Mouse (Mus musculus) stomach, embryonic 15.5 days (tissue): ENCODE data around the gene Slc16a9. TPM values are rescaled to one million over a fixed set of nuclear protein-coding genes. Genes with fewer than 3 reads are reported as not detected.
"Not testable (repeated sequence)": the region's sequence is repeated elsewhere in the genome, so short reads cannot be mapped to it uniquely, and the experiment has no call there.

Experiments used
- ATAC-seq: fragments of 200-750 bp; cut with Nextera tagmentation; 2 replicates; pipeline ENCODE4 v1.8.0; 2017; ENCODE audit warnings: low read depth, moderate number of reproducible peaks, moderate TSS enrichment; ENCODE audit not compliant: insufficient read depth, low FRiP score
- H3K27ac ChIP-seq: fragments of 300-500 bp; sonication (generic); 2 replicates; pipeline ENCODE4 v1.5.1; 2015; ENCODE audit warnings: mild to moderate bottlenecking, inconsistent platforms
- H3K27me3 ChIP-seq: fragments of 300-500 bp; sonication (generic); replicated peaks from 2 replicates; pipeline ENCODE4 v1.6.1; 2015; ENCODE audit warnings: inconsistent platforms
- H3K36me3 ChIP-seq: fragments of 300-500 bp; sonication (generic); 2 replicates; pipeline ENCODE4 v1.6.1; 2015; ENCODE audit warnings: inconsistent platforms
- H3K4me1 ChIP-seq: fragments of 300-500 bp; sonication (generic); 2 replicates; pipeline ENCODE4 v1.6.1; 2015; ENCODE audit warnings: inconsistent platforms
- H3K4me2 ChIP-seq: fragments of 300-500 bp; sonication (generic); 2 replicates; pipeline ENCODE4 v1.6.1; 2015; ENCODE audit warnings: mild to moderate bottlenecking, inconsistent platforms
- H3K4me3 ChIP-seq: fragments of 300-500 bp; sonication (generic); replicated peaks from 2 replicates; pipeline ENCODE4 v1.5.1; 2015; ENCODE audit warnings: inconsistent platforms
- H3K9ac ChIP-seq: fragments of 300-500 bp; sonication (generic); 2 replicates; pipeline ENCODE4 v1.6.1; 2015; ENCODE audit warnings: inconsistent platforms
- H3K9me3 ChIP-seq: fragments of 300-500 bp; sonication (generic); 2 replicates; pipeline ENCODE4 v1.6.1; 2016; ENCODE audit warnings: inconsistent platforms
- whole genome bisulfite sequencing: fragments of 180-500 bp; shearing (Covaris S2); methylation state at CpG from one replicate; pipeline ENCODE4 v1.1.7; 2015; 5-methylcytosine and 5-hydroxymethylcytosine counted together
- polyA plus RNA-seq: library from polyadenylated mRNA; unstranded; fragments of >200 nt; fragmentation: Nextera tagmentation; extraction: Ambion mirVana; gene quantifications from 2 replicates; pipeline ENCODE4 v1.2.1, GENCODE M21; 2015

The Slc16a9 gene
- polyA plus RNA-seq, 1 experiment from 2014 or later: 1.9 TPM

- WGBS: 79% methylated on average over 5 of the region's 5 CpGs
- Histone ChIP-seq H3K4me2 (no peak overlapping the region), H3K27me3 (no peaks in the 10 kb centered on the region), H3K9me3 (no peaks in the 10 kb centered on the region), H3K4me1 (no peaks in the 10 kb centered on the region), H3K27ac (no peak overlapping the region), H3K4me3 (no peak overlapping the region), H3K36me3 (no peaks in the 10 kb centered on the region), H3K9ac (no peak overlapping the region)
- no peak for ATAC-seq
Measured at GRCm38 (mm10) chr10:70220971-70221370, 23.9 kb upstream of the Slc16a9 start.

DNA sequence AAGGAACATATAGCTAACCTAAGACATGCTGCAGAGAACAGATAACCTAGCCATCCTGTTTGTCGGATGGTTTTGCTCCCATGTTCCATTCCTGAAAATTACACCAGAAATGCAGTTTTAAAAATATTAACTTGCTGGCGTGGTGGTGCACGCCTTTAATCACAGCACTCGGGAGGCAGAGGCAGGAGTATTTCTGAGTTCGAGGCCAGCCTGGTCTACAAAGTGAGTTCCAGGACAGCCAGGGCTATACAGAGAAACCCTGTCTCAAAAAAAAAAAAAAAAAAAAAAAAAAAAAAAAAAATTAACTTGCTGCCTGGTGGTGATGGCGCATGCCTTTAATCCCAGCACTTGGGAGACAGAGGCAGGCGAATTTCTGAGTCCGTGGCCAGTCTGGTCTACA lies 22.7 kb upstream of the Slc16a9 start:
- ATAC-seq, H3K4me2 ChIP-seq, H3K4me3 ChIP-seq, H3K27me3 ChIP-seq, H3K27ac ChIP-seq, H3K4me1 ChIP-seq, H3K36me3 ChIP-seq, H3K9me3 ChIP-seq, H3K9ac ChIP-seq: not testable (repeated sequence)
- WGBS: 89% methylated on average over 8 of the region's 8 CpGs

DNA sequence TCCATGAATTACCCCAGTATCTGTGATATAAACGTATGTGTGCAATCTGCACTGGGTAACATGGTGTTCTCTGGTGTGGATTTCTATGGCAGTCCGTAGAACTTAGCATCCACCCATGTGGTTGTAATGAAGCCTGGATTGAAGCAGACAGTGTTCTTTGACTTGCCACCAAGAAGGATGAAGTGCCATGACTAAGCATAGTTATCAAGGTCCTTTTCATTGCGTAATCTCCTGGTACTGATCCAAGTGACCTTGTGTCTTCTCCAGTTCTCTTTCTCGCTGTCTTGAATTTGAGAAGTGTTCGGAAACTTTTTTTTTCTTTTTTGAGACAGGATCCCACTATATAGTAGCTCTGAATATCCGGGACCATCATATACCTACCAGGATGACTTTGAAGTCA lies 20.3 kb upstream of the Slc16a9 start:
- Histone ChIP-seq H3K4me1 (no peaks in the 10 kb centered on the region), H3K27ac (no peak overlapping the region), H3K9me3 (no peaks in the 10 kb centered on the region), H3K4me2 (no peak overlapping the region), H3K36me3 (no peaks in the 10 kb centered on the region), H3K27me3 (no peaks in the 10 kb centered on the region), H3K9ac (no peak overlapping the region), H3K4me3 (no peak overlapping the region)
- ATAC-seq: no peak
- 87% methylated on average over 6 of the region's 6 CpGs for WGBS

- H3K4me3 ChIP-seq: no peak overlapping the region
- no peaks in the 10 kb centered on the region for H3K4me1 ChIP-seq
- no peak overlapping the region for H3K9ac ChIP-seq
- H3K4me2 ChIP-seq: no peak overlapping the region
- H3K27ac ChIP-seq: no peak overlapping the region
- ATAC-seq: no peak; the same call in 1 of the 2 replicates
- no peaks in the 10 kb centered on the region for H3K36me3 ChIP-seq
- no peaks in the 10 kb centered on the region for H3K27me3 ChIP-seq
- 36% methylated on average over 6 of the region's 6 CpGs for WGBS
- H3K9me3 ChIP-seq: no peaks in the 10 kb centered on the region
Measured at GRCm38 (mm10) chr10:70225760-70226159, 19.1 kb upstream of the Slc16a9 start.

- Histone ChIP-seq H3K4me2 (no peak overlapping the region), H3K4me3 (no peak overlapping the region), H3K27me3 (no peaks in the 10 kb centered on the region), H3K4me1 (no peaks in the 10 kb centered on the region), H3K9ac (no peak overlapping the region), H3K9me3 (no peaks in the 10 kb centered on the region), H3K27ac (no peak overlapping the region), H3K36me3 (no peaks in the 10 kb centered on the region)
- ATAC-seq: no peak
Measured at GRCm38 (mm10) chr10:70226608-70227007, 18.3 kb upstream of the Slc16a9 start.

- Histone ChIP-seq H3K9ac (no peak overlapping the region), H3K36me3 (no peaks in the 10 kb centered on the region), H3K4me3 (no peak overlapping the region), H3K4me2 (no peak overlapping the region), H3K4me1 (no peaks in the 10 kb centered on the region), H3K27me3 (no peaks in the 10 kb centered on the region), H3K27ac (no peak overlapping the region), H3K9me3 (no peaks in the 10 kb centered on the region)
- ATAC-seq: no peak
- WGBS: 79% methylated on average over 6 of the region's 6 CpGs
Measured at GRCm38 (mm10) chr10:70230352-70230751, 14.5 kb upstream of the Slc16a9 start.

DNA sequence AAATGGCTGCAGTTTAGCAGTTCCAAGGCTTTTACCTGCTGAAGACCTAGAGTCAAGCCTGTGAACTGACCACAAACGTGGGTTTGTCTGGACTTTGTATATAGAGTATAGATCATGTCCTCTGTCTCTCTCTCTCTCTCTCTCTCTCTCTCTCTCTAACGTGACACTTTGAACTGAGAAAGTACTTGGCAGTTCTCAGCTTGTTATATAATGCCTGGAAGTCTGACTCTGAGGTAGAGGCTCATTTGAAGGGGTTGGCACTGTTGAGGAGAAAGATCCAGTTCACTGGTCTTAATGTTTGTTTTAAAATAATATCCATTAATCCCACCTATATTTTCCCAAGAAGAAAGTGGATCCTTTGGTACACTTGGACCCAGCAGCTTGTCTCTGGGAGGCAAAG lies 7.0 kb upstream of the Slc16a9 start:
- Histone ChIP-seq H3K27ac (no peak overlapping the region), H3K4me3 (no peak overlapping the region), H3K9me3 (no peaks in the 10 kb centered on the region), H3K4me2 (no peak overlapping the region), H3K27me3 (0 out of 2 replicates have a peak, but pooled peaks cover under 1% of the 10 kb centered on the region), H3K4me1 (no peaks in the 10 kb centered on the region), H3K36me3 (no peaks in the 10 kb centered on the region), H3K9ac (no peak overlapping the region)
- 42% methylated on average over 2 of the region's 2 CpGs for WGBS
- ATAC-seq: no peak

DNA sequence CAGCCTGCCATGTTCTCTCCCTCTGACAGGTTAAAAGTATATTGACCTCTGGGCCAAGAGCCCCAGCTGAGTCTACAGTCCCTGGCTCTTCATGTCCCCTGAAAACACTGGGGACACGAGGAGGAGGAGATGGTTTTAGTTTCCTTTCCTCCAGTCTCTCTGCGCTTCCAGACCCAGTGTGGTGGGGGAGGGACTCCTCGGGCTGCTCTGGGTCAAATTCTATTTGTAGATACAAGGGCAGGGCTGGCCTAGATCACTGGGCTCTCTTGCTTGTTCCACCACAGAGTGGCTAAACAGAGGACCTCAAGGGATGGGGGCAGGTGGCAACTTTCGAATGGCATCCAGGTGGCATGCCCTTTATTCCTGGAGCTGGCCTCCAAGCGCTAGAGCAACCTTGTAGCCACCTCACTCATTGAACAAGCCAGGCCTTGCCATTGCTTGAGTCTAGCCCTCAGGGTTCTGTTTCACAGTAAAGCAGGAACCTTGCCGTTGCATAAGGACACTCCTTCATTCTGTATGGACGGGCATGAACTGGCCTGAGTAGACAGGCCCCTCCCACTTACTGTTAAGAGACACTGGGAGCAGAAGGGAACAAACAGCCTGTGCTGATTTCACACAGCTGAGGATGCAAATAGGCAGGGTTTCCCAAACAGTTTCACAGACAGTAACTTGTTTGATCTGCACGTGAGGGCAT lies 2.0 kb upstream of the Slc16a9 start:
- Histone ChIP-seq H3K36me3 (no peaks in the 10 kb centered on the region), H3K27me3 (peaks cover 19% of the 10 kb centered on the region; the same call in 1 of the 2 replicates), H3K9ac (no peak overlapping the region), H3K4me3 (no peak overlapping the region), H3K4me2 (no peak overlapping the region), H3K9me3 (no peaks in the 10 kb centered on the region), H3K27ac (no peak overlapping the region), H3K4me1 (peaks cover 16% of the 10 kb centered on the region; the same call in 1 of the 2 replicates)
- no peak for ATAC-seq
- 45% methylated on average over 8 of the region's 8 CpGs for WGBS

DNA sequence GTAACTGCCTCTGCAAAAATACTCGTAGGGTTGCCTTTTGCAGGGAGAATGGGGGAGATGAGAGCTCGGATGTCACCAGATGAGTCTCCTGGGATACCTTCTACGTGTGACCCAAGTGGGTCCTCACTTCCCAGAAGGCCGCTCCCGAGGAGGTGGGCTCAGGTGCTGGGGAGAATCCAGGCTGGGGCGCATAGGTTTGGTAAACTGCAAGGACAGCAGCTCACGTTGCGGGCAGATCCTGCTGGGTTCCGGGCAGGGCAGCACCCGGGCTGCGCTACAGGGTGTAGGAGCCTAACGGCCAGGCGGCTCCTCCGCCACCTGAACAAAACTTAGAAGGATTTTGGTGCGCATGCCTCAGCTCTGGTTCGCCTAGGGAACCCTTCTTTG lies 652 bp downstream of the Slc16a9 start:
- Histone ChIP-seq H3K4me2 (peak overlapping the region; percentile 95), H3K4me1 (peaks cover 16% of the 10 kb centered on the region; the same call in 1 of the 2 replicates), H3K4me3 (peak overlapping the region; percentile 63), H3K9ac (peak overlapping the region; percentile 42; the same call in 1 of the 2 replicates), H3K9me3 (no peaks in the 10 kb centered on the region), H3K27ac (no peak overlapping the region), H3K27me3 (peaks cover 19% of the 10 kb centered on the region; the same call in 1 of the 2 replicates), H3K36me3 (no peaks in the 10 kb centered on the region)
- ATAC-seq: 0 out of 2 replicates have a peak, but pooled peaks have one; percentile 19
- WGBS: 2% methylated on average over 16 of the region's 16 CpGs

DNA sequence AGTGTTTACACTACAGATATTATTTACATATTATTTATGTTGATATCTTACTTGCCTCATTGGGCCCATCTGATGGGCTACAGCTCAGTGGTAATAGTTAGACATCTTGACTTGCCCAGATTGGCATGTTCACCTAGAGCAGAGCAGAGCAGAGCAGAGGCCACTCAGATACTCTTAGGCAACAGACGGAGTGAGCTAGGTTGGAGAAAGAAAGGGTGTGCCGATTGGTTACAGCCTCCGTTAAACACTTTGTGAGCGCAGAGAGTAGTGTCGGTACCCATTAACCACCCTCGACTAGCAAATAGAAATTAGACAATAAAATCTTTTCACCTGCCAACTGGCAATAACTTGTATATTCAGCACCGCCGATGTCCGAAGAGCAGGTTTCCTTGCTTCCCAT lies 1.2 kb downstream of the Slc16a9 start:
- peaks cover 16% of the 10 kb centered on the region; the same call in 1 of the 2 replicates for H3K4me1 ChIP-seq
- no peaks in the 10 kb centered on the region for H3K9me3 ChIP-seq
- no peak overlapping the region for H3K27ac ChIP-seq
- peak overlapping the region; percentile 95 for H3K4me2 ChIP-seq
- peak overlapping the region; percentile 63; the same call in 1 of the 2 replicates for H3K4me3 ChIP-seq
- 35% methylated on average over 9 of the region's 9 CpGs for WGBS
- no peak for ATAC-seq
- H3K9ac ChIP-seq: no peak overlapping the region
- peaks cover 19% of the 10 kb centered on the region; the same call in 1 of the 2 replicates for H3K27me3 ChIP-seq
- no peaks in the 10 kb centered on the region for H3K36me3 ChIP-seq

DNA sequence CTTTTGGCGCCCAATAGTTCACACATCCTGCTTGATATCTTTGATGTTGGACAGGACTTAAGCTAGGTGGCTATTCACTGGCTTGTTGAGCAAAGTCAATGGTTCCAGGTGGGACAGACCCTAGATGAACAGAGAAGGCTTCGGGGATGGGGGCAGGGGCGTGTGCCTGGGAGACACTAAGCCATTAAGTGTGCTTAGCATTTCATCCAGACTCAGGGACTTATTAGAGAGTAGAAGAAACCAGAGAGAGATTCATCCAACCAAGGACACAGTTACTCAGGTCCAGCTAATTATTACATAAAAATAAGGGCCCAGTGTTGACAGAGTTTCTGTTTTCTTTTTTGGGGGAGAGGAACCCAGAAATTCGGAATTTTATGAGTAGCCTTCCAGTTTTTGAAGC lies 5.5 kb downstream of the Slc16a9 start:
- 74% methylated on average over 4 of the region's 4 CpGs for WGBS

DNA sequence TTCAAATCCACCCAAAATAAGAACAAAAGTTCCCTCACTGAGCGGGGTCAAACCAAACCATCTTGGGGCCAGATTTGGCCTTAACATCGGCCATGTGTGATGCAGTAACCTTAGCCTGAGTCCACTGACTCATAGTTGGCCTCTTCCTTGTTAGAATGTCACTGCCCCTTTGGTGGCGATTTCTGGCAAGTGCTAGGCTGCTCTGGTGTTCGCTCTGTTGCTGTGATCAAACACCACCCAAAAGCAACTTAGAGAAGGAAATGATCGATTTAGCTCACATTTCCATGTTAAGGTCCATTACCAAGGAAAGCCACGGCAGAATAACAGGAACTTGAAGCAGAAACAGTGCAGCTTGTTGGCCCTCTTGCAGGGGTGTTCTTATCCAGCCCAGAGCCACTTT lies 5.9 kb downstream of the Slc16a9 start:
- no peak overlapping the region for H3K4me3 ChIP-seq
- H3K27ac ChIP-seq: no peak overlapping the region
- 0 out of 2 replicates have a peak, but pooled peaks cover 5% of the 10 kb centered on the region for H3K27me3 ChIP-seq
- H3K9me3 ChIP-seq: no peaks in the 10 kb centered on the region
- no peak for ATAC-seq
- WGBS: 86% methylated on average over 6 of the region's 6 CpGs
- no peak overlapping the region for H3K4me2 ChIP-seq
- no peaks in the 10 kb centered on the region for H3K36me3 ChIP-seq
- H3K9ac ChIP-seq: no peak overlapping the region
- H3K4me1 ChIP-seq: 0 out of 2 replicates have a peak, but pooled peaks cover 6% of the 10 kb centered on the region

More for the DNA sequence above, 5.5 kb downstream of the Slc16a9 start:
- Histone ChIP-seq H3K4me3 (no peak overlapping the region), H3K4me2 (no peak overlapping the region), H3K36me3 (no peaks in the 10 kb centered on the region), H3K27me3 (0 out of 2 replicates have a peak, but pooled peaks cover 5% of the 10 kb centered on the region), H3K9ac (no peak overlapping the region), H3K4me1 (0 out of 2 replicates have a peak, but pooled peaks cover 10% of the 10 kb centered on the region), H3K27ac (no peak overlapping the region), H3K9me3 (no peaks in the 10 kb centered on the region)
- ATAC-seq: no peak
